Comparison of ENCODE assay signal across 29 mouse cellular contexts in the genomic region with DNA sequence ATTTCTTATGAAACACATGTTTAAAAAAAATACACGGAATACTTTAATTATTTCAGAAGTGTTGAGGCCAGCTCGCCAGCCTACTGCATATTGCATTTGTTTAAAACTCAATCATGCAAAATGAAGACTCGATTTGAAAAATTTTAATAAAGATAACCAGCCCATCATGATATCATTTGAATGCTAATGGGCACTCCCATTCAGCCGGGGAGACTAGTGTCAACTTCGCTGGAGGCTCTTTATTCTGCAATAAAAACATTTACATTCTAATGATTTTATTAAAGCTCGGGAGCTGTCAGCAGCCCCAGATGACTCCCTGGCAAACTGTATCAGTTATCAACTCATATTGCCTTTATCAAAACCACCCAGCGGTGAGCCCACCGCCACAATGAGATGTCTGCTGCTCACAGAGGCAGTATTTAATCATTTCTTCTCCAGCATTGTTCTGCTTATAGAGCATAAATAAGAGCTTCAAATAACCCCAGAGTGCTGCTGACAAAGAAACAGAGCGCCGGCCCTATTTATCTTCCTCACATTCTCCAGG.
DNase-seq lines count a peak whose midpoint lies in the region; ATAC-seq and TF ChIP-seq lines count a peak whose summit lies in the region.
"Had no signal": no experiment of that assay in that cellular context is flagged by ENCODE, and none has a peak within 500 bp of the region (broad histone marks: within the 10 kb centered on the region; RNA-seq: fewer than 3 reads in every experiment).

No protein-coding gene starts in this region.

- H3K27me3 ChIP-seq in hindbrain, embryonic 11.5 days (ENCODE audit: control insufficient read depth, insufficient read depth, low read length), result no peaks in the 10 kb centered on the region
- no peaks in the 10 kb centered on the region for H3K27me3 ChIP-seq in hindbrain, embryonic 10.5 days (ENCODE audit: insufficient read depth, poor library complexity, severe bottlenecking)
- 0 out of 2 replicates have a peak, but pooled peaks cover 7% of the 10 kb centered on the region for H3K27me3 ChIP-seq in hindbrain, embryonic 13.5 days
- no peaks in the 10 kb centered on the region for H3K27me3 ChIP-seq in hindbrain, postnatal 0 days (ENCODE audit: insufficient read depth, low read length)
- H3K27me3 ChIP-seq in neural tube, embryonic 15.5 days (replicated peaks), result peaks cover 4% of the 10 kb centered on the region; the same call in 1 of the 2 replicates
- H3K27me3 ChIP-seq: CH12.LX; liver, embryonic 15.5 days; lung, embryonic 15.5 days had no signal

- no peaks in the 10 kb centered on the region for H3K36me3 ChIP-seq in hindbrain, embryonic 11.5 days (ENCODE audit: control insufficient read depth, insufficient read depth, low read length)
- H3K36me3 ChIP-seq in hindbrain, embryonic 10.5 days, result no peaks in the 10 kb centered on the region
- no peaks in the 10 kb centered on the region for H3K36me3 ChIP-seq in hindbrain, embryonic 13.5 days
- no peaks in the 10 kb centered on the region for H3K36me3 ChIP-seq in hindbrain, postnatal 0 days (ENCODE audit: insufficient read depth, low read length)
- no peaks in the 10 kb centered on the region for H3K36me3 ChIP-seq in neural tube, embryonic 15.5 days
- H3K36me3 ChIP-seq: embryonic facial prominence, embryonic 13.5 days; G1E; heart, embryonic 10.5 days; limb, embryonic 10.5 days; liver, embryonic 15.5 days; lung, embryonic 15.5 days had no signal

- H3K9me3 ChIP-seq in hindbrain, embryonic 11.5 days (ENCODE audit: control insufficient read depth, low read length), result no peaks in the 10 kb centered on the region
- H3K9me3 ChIP-seq in hindbrain, embryonic 10.5 days, result no peaks in the 10 kb centered on the region
- H3K9me3 ChIP-seq in hindbrain, embryonic 13.5 days, result no peaks in the 10 kb centered on the region
- no peaks in the 10 kb centered on the region for H3K9me3 ChIP-seq in hindbrain, postnatal 0 days (ENCODE audit: low read length)
- no peaks in the 10 kb centered on the region for H3K9me3 ChIP-seq in neural tube, embryonic 15.5 days (replicated peaks)
- H3K9me3 ChIP-seq: embryonic facial prominence, embryonic 13.5 days; heart, embryonic 10.5 days; limb, embryonic 10.5 days; liver, embryonic 15.5 days; lung, embryonic 15.5 days had no signal

- H3K4me3 ChIP-seq in hindbrain, embryonic 11.5 days (ENCODE audit: low read depth, low read length), result no peak overlapping the region
- no peak overlapping the region for H3K4me3 ChIP-seq in hindbrain, embryonic 10.5 days
- H3K4me3 ChIP-seq in hindbrain, embryonic 13.5 days, result no peak overlapping the region
- no peak overlapping the region for H3K4me3 ChIP-seq in hindbrain, postnatal 0 days (ENCODE audit: low read length)
- no peak overlapping the region for H3K4me3 ChIP-seq in neural tube, embryonic 15.5 days (replicated peaks)
- H3K4me3 ChIP-seq: embryonic facial prominence, embryonic 13.5 days; erythroblast, embryonic 14.5 days; gastrocnemius, adult 2 months; heart, embryonic 10.5 days; limb, embryonic 10.5 days; liver, embryonic 15.5 days; lung, embryonic 15.5 days; myocyte had no signal

- no peak overlapping the region for H3K27ac ChIP-seq in hindbrain, embryonic 11.5 days (ENCODE audit: low read depth, low read length)
- H3K27ac ChIP-seq in hindbrain, embryonic 10.5 days, result no peak overlapping the region
- peak overlapping the region; percentile 69 for H3K27ac ChIP-seq in hindbrain, embryonic 13.5 days
- H3K27ac ChIP-seq in hindbrain, postnatal 0 days, result no peak overlapping the region
- H3K27ac ChIP-seq in neural tube, embryonic 15.5 days (replicated peaks), result no peak overlapping the region
- H3K27ac ChIP-seq: embryonic facial prominence, embryonic 13.5 days; gastrocnemius, adult 2 months; heart, embryonic 10.5 days; limb, embryonic 10.5 days; liver, embryonic 15.5 days; lung, embryonic 15.5 days had no signal

- 54% methylated on average over 10 of the region's 10 CpGs for WGBS in hindbrain, embryonic 11.5 days
- WGBS in hindbrain, embryonic 10.5 days, result 63% methylated on average over 10 of the region's 10 CpGs
- 29% methylated on average over 10 of the region's 10 CpGs for WGBS in hindbrain, embryonic 13.5 days
- 27% methylated on average over 10 of the region's 10 CpGs for WGBS in hindbrain, postnatal 0 days
- 31% methylated on average over 10 of the region's 10 CpGs for WGBS in neural tube, embryonic 15.5 days

- no peak for DNase-seq in hindbrain, embryonic 11.5 days (ENCODE audit: low spot score)
- no peak for DNase-seq in hindbrain, embryonic 10.5 days (ENCODE audit: low spot score)
- DNase-seq in hindbrain, postnatal 0 days (ENCODE audit: low spot score), result peak; percentile 32
- DNase-seq in gastrocnemius, postnatal 10 days, result no peak
- no peak for DNase-seq in right cerebral cortex, postnatal 25 days
- DNase-seq: adrenal gland, postnatal 36 days; B cell, adult 2 months; cerebellum, adult 11-12 months; cerebellum, postnatal 14 days; gastrocnemius, adult 2 months; heart, postnatal 4 days; kidney, adult 9 months; kidney, postnatal 14 days; liver; lung, postnatal 36 days; thymus, postnatal 14 days had no signal

- TF ChIP-seq CTCF in hindbrain, postnatal 0 days (IDR thresholded peaks at IDR 0.05; ENCODE audit: low read depth), result no peak

- no peaks in the 10 kb centered on the region for H3K4me1 ChIP-seq in hindbrain, embryonic 11.5 days (replicated peaks; ENCODE audit: control insufficient read depth, insufficient read depth, low read length)
- peaks cover 8% of the 10 kb centered on the region for H3K4me1 ChIP-seq in hindbrain, embryonic 10.5 days (replicated peaks)
- H3K4me1 ChIP-seq in hindbrain, embryonic 13.5 days (replicated peaks), result peaks cover 11% of the 10 kb centered on the region
- H3K4me1 ChIP-seq in hindbrain, postnatal 0 days (ENCODE audit: insufficient read depth, low read length), result no peaks in the 10 kb centered on the region
- peaks cover 7% of the 10 kb centered on the region for H3K4me1 ChIP-seq in neural tube, embryonic 15.5 days
- H3K4me1 ChIP-seq: embryonic facial prominence, embryonic 13.5 days; heart, embryonic 10.5 days; limb, embryonic 10.5 days; liver, embryonic 15.5 days; lung, embryonic 15.5 days had no signal

- H3K4me2 ChIP-seq in hindbrain, embryonic 11.5 days (replicated peaks; ENCODE audit: low read depth, low read length), result no peak overlapping the region
- 0 out of 2 replicates have a peak overlapping the region, but pooled peaks have one; percentile 6 for H3K4me2 ChIP-seq in hindbrain, embryonic 13.5 days
- H3K4me2 ChIP-seq in hindbrain, postnatal 0 days (ENCODE audit: low read depth, low read length), result 0 out of 2 replicates have a peak overlapping the region, but pooled peaks have one; percentile 8
- H3K4me2 ChIP-seq in neural tube, embryonic 15.5 days, result peak overlapping the region; percentile 13; the same call in 1 of the 2 replicates
- H3K4me2 ChIP-seq: embryonic facial prominence, embryonic 13.5 days; liver, embryonic 15.5 days; lung, embryonic 15.5 days had no signal

- peak; percentile 54; the same call in 1 of the 2 replicates for ATAC-seq in hindbrain, embryonic 11.5 days (ENCODE audit: low FRiP score)
- ATAC-seq in hindbrain, embryonic 13.5 days (ENCODE audit: low FRiP score), result peak; percentile 79
- 0 out of 2 replicates have a peak, but pooled peaks have one; percentile 32 for ATAC-seq in hindbrain, postnatal 0 days
- ATAC-seq in neural tube, embryonic 15.5 days (ENCODE audit: low FRiP score), result peak; percentile 72
- ATAC-seq: intestine, embryonic 16.5 days; Patski had no signal

- no peak overlapping the region for H3K9ac ChIP-seq in hindbrain, embryonic 11.5 days (ENCODE audit: low read depth, low read length)
- H3K9ac ChIP-seq in hindbrain, embryonic 13.5 days, result 0 out of 2 replicates have a peak overlapping the region, but pooled peaks have one; percentile 39
- no peak overlapping the region for H3K9ac ChIP-seq in hindbrain, postnatal 0 days (replicated peaks; ENCODE audit: low read length)
- H3K9ac ChIP-seq in neural tube, embryonic 15.5 days (replicated peaks), result no peak overlapping the region
- H3K9ac ChIP-seq: embryonic facial prominence, embryonic 13.5 days; liver, embryonic 15.5 days; lung, embryonic 15.5 days had no signal
